Mouse (Mus musculus) liver, embryonic 14.5 days (tissue): ENCODE results near the gene Slc12a1. TPM values are rescaled to one million over a fixed set of nuclear protein-coding genes. Genes with fewer than 3 reads are reported as not detected.
A peak's percentile ranks its signal among the peaks of the same experiment; 100 is the strongest.

Source experiments
- ATAC-seq: fragments of 200-750 bp; cut with Nextera tagmentation; 2 replicates; pipeline ENCODE4 v1.8.0; 2017; ENCODE audit warnings: moderate number of reproducible peaks, mild to moderate bottlenecking, moderate library complexity; ENCODE audit not compliant: insufficient read depth
- DNase-seq, 3 experiments: peaks; one replicate each; pipeline ENCODE4 v3.0.0-alpha.2; 2012 to 2013; ENCODE audit warnings: low read depth in 3 of 3, low spot score in 3 of 3
- H3K27ac ChIP-seq: fragments of 300-500 bp; sonication (generic); 2 replicates; pipeline ENCODE4 v1.5.1; 2014; ENCODE audit warnings: moderate library complexity, mild to moderate bottlenecking, control low read depth, inconsistent platforms
- H3K27me3 ChIP-seq: fragments of 300-500 bp; sonication (generic); 2 replicates; pipeline ENCODE4 v1.6.1; 2014; ENCODE audit warnings: mild to moderate bottlenecking, low read length, moderate library complexity; ENCODE audit not compliant: control insufficient read depth, insufficient read depth
- H3K36me3 ChIP-seq: fragments of 300-500 bp; sonication (generic); replicated peaks from 2 replicates; pipeline ENCODE4 v1.6.1; 2014; ENCODE audit warnings: low read depth; ENCODE audit not compliant: control insufficient read depth, insufficient read depth
- H3K4me1 ChIP-seq, 2 experiments: fragments of 200-500 bp in 1 of 2; fragments of 300-500 bp in 1 of 2; sonication (generic) in 1 of 2; replicated peaks; 2 replicates each; pipeline ENCODE4 v1.6.1; 2012 to 2014; ENCODE audit warnings: antibody characterized with exemption in 1 of 2, inconsistent platforms in 1 of 2, low read length in 1 of 2; ENCODE audit not compliant: control insufficient read depth in 2 of 2, insufficient read depth in 2 of 2
- H3K4me2 ChIP-seq: fragments of 300-500 bp; sonication (generic); 2 replicates; pipeline ENCODE4 v1.6.1; 2014; ENCODE audit warnings: low read depth, mild to moderate bottlenecking, control low read depth, moderate library complexity
- H3K4me3 ChIP-seq, 2 experiments: fragments of 200-500 bp in 1 of 2; fragments of 300-500 bp in 1 of 2; sonication (generic) in 1 of 2; 2 replicates each; pipeline ENCODE4 v1.5.1; 2012 to 2014; ENCODE audit warnings: low read depth in 2 of 2, low read length in 2 of 2, mild to moderate bottlenecking in 2 of 2, control low read depth in 1 of 2, inconsistent platforms in 1 of 2, moderate library complexity in 1 of 2; ENCODE audit not compliant: insufficient read depth in 1 of 2
- H3K9ac ChIP-seq: fragments of 300-500 bp; sonication (generic); replicated peaks from 2 replicates; pipeline ENCODE4 v1.6.1; 2014; ENCODE audit warnings: mild to moderate bottlenecking, control low read depth, moderate library complexity
- H3K9me3 ChIP-seq: fragments of 300-500 bp; sonication (generic); 2 replicates; pipeline ENCODE4 v1.6.1; 2016; ENCODE audit warnings: low read length, mixed read lengths; ENCODE audit not compliant: control insufficient read depth
- CTCF ChIP-seq: IDR thresholded peaks from 2 replicates; pipeline ENCODE4 v1.5.1; 2016; ENCODE audit warnings: antibody characterized with exemption, low read depth, control low read depth
- EP300 ChIP-seq: IDR thresholded peaks from 2 replicates; pipeline ENCODE4 v1.6.1; 2016; ENCODE audit warnings: antibody characterized with exemption, low read depth
- WGBS: fragments of 180-500 bp; shearing (Covaris S2); extraction: QIAGEN DNeasy Blood & Tissue Kit; methylation state at CpG from one replicate; pipeline ENCODE4 v1.1.7; 2014; ENCODE audit not compliant: insufficient replicate concordance; 5-methylcytosine and 5-hydroxymethylcytosine counted together
- polyA plus RNA-seq, 2 experiments: library from polyadenylated mRNA; depleted of rRNA in 1 of 2; stranded (reverse) in 1 of 2; unstranded in 1 of 2; fragments of >200 nt; fragmentation: Nextera tagmentation in 1 of 2; extraction: Ambion mirVana in 1 of 2; gene quantifications; 2 replicates each; pipeline versions ENCODE4 v1.2.1 to v1.2.3; 2012 to 2014

Slc12a1 gene
- polyA plus RNA-seq, 2 experiments: not detected

- no peak for DNase-seq
- H3K9me3 ChIP-seq: no peaks in the 10 kb centered on the region
- TF ChIP-seq CTCF: no peak
- TF ChIP-seq EP300: no peak
- ATAC-seq: no peak
- H3K4me1 ChIP-seq: peaks cover 18 to 21% of the 10 kb centered on the region in 2 experiments
- peak overlapping the region; percentile 78 for H3K4me2 ChIP-seq
- no peaks in the 10 kb centered on the region for H3K27me3 ChIP-seq
- H3K4me3 ChIP-seq: peak overlapping the region; percentile 76 to 88
- H3K9ac ChIP-seq: peak overlapping the region; percentile 87
- under 1% methylated on average over 9 of the region's 9 CpGs for WGBS
- H3K36me3 ChIP-seq: peaks cover 34% of the 10 kb centered on the region
- H3K27ac ChIP-seq: peak overlapping the region; percentile 67
Measured at GRCm38 (mm10) chr2:125247962-125248235, 95.6 kb downstream of the Slc12a1 start.

GRCm38 (mm10) chr2:125248256-125248655 lies 96.0 kb downstream of the Slc12a1 start:
- H3K9me3 ChIP-seq: no peaks in the 10 kb centered on the region
- H3K36me3 ChIP-seq: peaks cover 38% of the 10 kb centered on the region
- H3K4me2 ChIP-seq: peak overlapping the region; percentile 78
- peak overlapping the region; percentile 67 for H3K27ac ChIP-seq
- peak overlapping the region; percentile 76 to 88 for H3K4me3 ChIP-seq
- H3K4me1 ChIP-seq: peaks cover 18 to 21% of the 10 kb centered on the region in 2 experiments
- no peak for TF ChIP-seq CTCF
- TF ChIP-seq EP300: no peak
- no peak for DNase-seq
- peak overlapping the region; percentile 87 for H3K9ac ChIP-seq
- ATAC-seq: no peak
- H3K27me3 ChIP-seq: no peaks in the 10 kb centered on the region
- WGBS: 0% methylated on average over 8 of the region's 8 CpGs

GRCm38 (mm10) chr2:125249339-125249738 lies 97.0 kb downstream of the Slc12a1 start:
- no peaks in the 10 kb centered on the region for H3K9me3 ChIP-seq
- H3K36me3 ChIP-seq: peaks cover 49% of the 10 kb centered on the region
- peak overlapping the region; percentile 78 for H3K4me2 ChIP-seq
- TF ChIP-seq EP300 (no peak), CTCF (no peak)
- no peak overlapping the region for H3K27ac ChIP-seq
- H3K4me3 ChIP-seq: peak overlapping the region; percentile 76 to 88
- H3K4me1 ChIP-seq: peaks cover 18 to 21% of the 10 kb centered on the region in 2 experiments
- H3K9ac ChIP-seq: peak overlapping the region; percentile 87
- no peak for DNase-seq
- no peak for ATAC-seq
- no peaks in the 10 kb centered on the region for H3K27me3 ChIP-seq
- WGBS: 32% methylated on average over 4 of the region's 4 CpGs

- DNase-seq (no peak), ATAC-seq (no peak)
- WGBS: 68% methylated on average over 4 of the region's 4 CpGs
Measured at GRCm38 (mm10) chr2:125249874-125250273, 97.6 kb downstream of the Slc12a1 start.

GRCm38 (mm10) chr2:125251781-125252180 lies 99.5 kb downstream of the Slc12a1 start:
- no peak for ATAC-seq
- Histone ChIP-seq H3K9me3 (no peaks in the 10 kb centered on the region), H3K4me3 (no peak overlapping the region), H3K27me3 (no peaks in the 10 kb centered on the region), H3K4me2 (peak overlapping the region; percentile 11), H3K9ac (no peak overlapping the region), H3K4me1 (peaks cover 6 to 14% of the 10 kb centered on the region in 2 experiments), H3K27ac (no peak overlapping the region), H3K36me3 (peaks cover 70% of the 10 kb centered on the region)
- 72% methylated on average over 4 of the region's 4 CpGs for WGBS
- DNase-seq: no peak
- TF ChIP-seq EP300 (no peak), CTCF (peak; percentile 61)

More at GRCm38 (mm10) chr2:125249874-125250273, 97.6 kb downstream of the Slc12a1 start:
- Histone ChIP-seq H3K9me3 (no peaks in the 10 kb centered on the region), H3K4me2 (peak overlapping the region; percentile 78), H3K4me1 (peaks cover 18 to 21% of the 10 kb centered on the region in 2 experiments), H3K36me3 (peaks cover 53% of the 10 kb centered on the region), H3K27me3 (no peaks in the 10 kb centered on the region), H3K27ac (no peak overlapping the region), H3K9ac (peak overlapping the region; percentile 87), H3K4me3 (peak overlapping the region; percentile 76 to 88; a peak in 3 of 4 replicates)
- TF ChIP-seq CTCF: peak; percentile 56
- TF ChIP-seq EP300: no peak
